Mouse (Mus musculus) naive thymus-derived CD4-positive, alpha-beta T cell, adult 2 months (primary cell): ENCODE measurements around the gene Tpra1.
A peak's percentile ranks its signal among the peaks of the same experiment; 100 is the strongest.

Experiments
- DNase-seq: peaks from one replicate; pipeline ENCODE4 v3.0.0-alpha.2; 2011; ENCODE audit warnings: low read depth

Gene Tpra1

GRCm38 (mm10) chr6:88901947-88902820, at the start of gene Tpra1:
Gene Tpra1 (plus strand): TSS chr6:88902251.
- peak; percentile 95 for DNase-seq

- no peak for DNase-seq
Observed at GRCm38 (mm10) chr6:88854509-88854908, 47.5 kb upstream of the Tpra1 start.

- peak; percentile 82 for DNase-seq
Observed at GRCm38 (mm10) chr6:88855636-88856035, 46.4 kb upstream of the Tpra1 start.

- no peak for DNase-seq
Observed at GRCm38 (mm10) chr6:88857249-88857648, 44.8 kb upstream of the Tpra1 start.

- no peak for DNase-seq
Observed at GRCm38 (mm10) chr6:88857830-88858229, 44.2 kb upstream of the Tpra1 start.

GRCm38 (mm10) chr6:88858341-88858740, 43.7 kb upstream of the Tpra1 start:
- DNase-seq, result no peak

- DNase-seq, result peak; percentile 36
Observed at GRCm38 (mm10) chr6:88860914-88861313, 41.1 kb upstream of the Tpra1 start.

- no peak for DNase-seq
Observed at GRCm38 (mm10) chr6:88865704-88866103, 36.3 kb upstream of the Tpra1 start.

GRCm38 (mm10) chr6:88869459-88869858, 32.6 kb upstream of the Tpra1 start:
- no peak for DNase-seq

- DNase-seq, result no peak
Observed at GRCm38 (mm10) chr6:88870594-88870993, 31.5 kb upstream of the Tpra1 start.

- no peak for DNase-seq
Observed at GRCm38 (mm10) chr6:88871546-88871945, 30.5 kb upstream of the Tpra1 start.

- no peak for DNase-seq
Observed at GRCm38 (mm10) chr6:88872811-88873210, 29.2 kb upstream of the Tpra1 start.

- DNase-seq, result no peak
Observed at GRCm38 (mm10) chr6:88873965-88874867, 27.8 kb upstream of the Tpra1 start.

GRCm38 (mm10) chr6:88874868-88875508, 27.1 kb upstream of the Tpra1 start, which contains the start of gene Podxl2:
Gene Podxl2 (minus strand): TSS chr6:88875044.
- no peak for DNase-seq

GRCm38 (mm10) chr6:88879471-88879870, 22.6 kb upstream of the Tpra1 start:
- DNase-seq, result no peak

- DNase-seq, result no peak
Observed at GRCm38 (mm10) chr6:88881334-88881733, 20.7 kb upstream of the Tpra1 start.

GRCm38 (mm10) chr6:88884195-88884594, 17.9 kb upstream of the Tpra1 start:
- no peak for DNase-seq

GRCm38 (mm10) chr6:88884690-88885089, 17.4 kb upstream of the Tpra1 start:
- no peak for DNase-seq

- DNase-seq, result no peak
Observed at GRCm38 (mm10) chr6:88885644-88886416, 16.2 kb upstream of the Tpra1 start.

GRCm38 (mm10) chr6:88886417-88886967, 15.6 kb upstream of the Tpra1 start:
- no peak for DNase-seq

- no peak for DNase-seq
Observed at GRCm38 (mm10) chr6:88889410-88890042, 12.5 kb upstream of the Tpra1 start.
